Mouse (Mus musculus): ENCODE results near the gene Abraxas1.

- TF ChIP-seq CTCF (IDR thresholded peaks at IDR 0.05; ENCODE audit: extremely low read depth, insufficient read depth, low read length) (no peak), POLR2A (IDR thresholded peaks at IDR 0.05; ENCODE audit: extremely low read depth, insufficient read depth, low read length) (no peak)
These were observed 44.9 kb downstream of the Abraxas1 start for GRCm38 (mm10) chr5:100775778-100776404.
